In the genomic region with DNA sequence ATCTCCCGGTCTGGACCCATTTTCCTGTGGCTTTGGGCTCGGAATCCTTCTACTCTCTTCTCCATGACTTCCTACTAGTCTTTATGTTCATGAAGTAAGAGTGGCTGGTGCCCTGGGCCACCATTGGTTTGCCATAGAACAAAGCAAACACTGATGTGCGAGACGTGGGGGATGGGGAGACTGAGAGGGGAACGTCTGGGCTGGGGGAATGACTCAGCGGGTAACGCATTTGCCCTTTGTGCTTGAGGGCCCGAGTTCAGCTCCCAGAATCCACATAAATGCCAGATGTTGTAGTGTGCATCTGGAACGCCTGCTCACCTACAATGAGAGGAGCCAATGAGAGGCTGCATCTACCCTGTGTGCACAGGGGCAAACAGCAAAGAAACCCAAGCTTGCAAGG, we compare ENCODE assay signal across 11 mouse cellular contexts. TPM values are rescaled to one million over a fixed set of nuclear protein-coding genes. Genes with fewer than 3 reads are reported as not detected.
DNase-seq lines count a peak whose midpoint lies in the region; ATAC-seq and TF ChIP-seq lines count a peak whose summit lies in the region.
"Had no signal": no experiment of that assay in that cellular context is flagged by ENCODE, and none has a peak within 500 bp of the region (broad histone marks: within the 10 kb centered on the region; RNA-seq: fewer than 3 reads in every experiment).

No protein-coding gene starts in this region.

- H3K4me1 ChIP-seq in lung, embryonic 14.5 days (ENCODE audit: insufficient read depth), result no peaks in the 10 kb centered on the region
- no peaks in the 10 kb centered on the region for H3K4me1 ChIP-seq in neural tube, embryonic 11.5 days (ENCODE audit: control insufficient read depth, insufficient read depth, low read length)
- H3K4me1 ChIP-seq: forebrain, embryonic 15.5 days had no signal

- no peaks in the 10 kb centered on the region for H3K36me3 ChIP-seq in lung, embryonic 14.5 days (ENCODE audit: insufficient read depth)
- H3K36me3 ChIP-seq in neural tube, embryonic 11.5 days (ENCODE audit: control insufficient read depth, insufficient read depth, low read length), result no peaks in the 10 kb centered on the region
- H3K36me3 ChIP-seq: forebrain, embryonic 15.5 days; hindbrain, embryonic 12.5 days had no signal

- WGBS in lung, embryonic 14.5 days, result 39% methylated on average over 9 of the region's 9 CpGs
- WGBS in neural tube, embryonic 11.5 days, result 23% methylated on average over 9 of the region's 9 CpGs

- H3K27me3 ChIP-seq in lung, embryonic 14.5 days (ENCODE audit: insufficient read depth, low read length), result no peaks in the 10 kb centered on the region
- no peaks in the 10 kb centered on the region for H3K27me3 ChIP-seq in neural tube, embryonic 11.5 days (ENCODE audit: control insufficient read depth, insufficient read depth, low read length)
- H3K27me3 ChIP-seq: forebrain, embryonic 15.5 days; hindbrain, embryonic 12.5 days had no signal

- peak; percentile 36 for DNase-seq in lung, embryonic 14.5 days
- DNase-seq in lung, postnatal 10 days, result no peak
- peak; percentile 94 for DNase-seq in WW6 (ENCODE audit: low read depth, low spot score)
- DNase-seq in forelimb bud, embryonic 11.5 days (ENCODE audit: low read depth, low spot score), result peak; percentile 82
- DNase-seq in neural tube, embryonic 11.5 days (ENCODE audit: low spot score), result peak; percentile 48
- DNase-seq in adrenal gland, adult 18-20 months (ENCODE audit: low spot score in 2 of 2), result no peak
- DNase-seq in ovary, adult 18-20 months (ENCODE audit: low spot score), result no peak
- DNase-seq: adrenal gland, adult 2 months; midbrain, embryonic 14.5 days had no signal

- H3K9ac ChIP-seq in lung, embryonic 14.5 days, result no peak overlapping the region
- H3K9ac ChIP-seq in neural tube, embryonic 11.5 days (ENCODE audit: low read length), result no peak overlapping the region
- H3K9ac ChIP-seq: forebrain, embryonic 15.5 days; hindbrain, embryonic 12.5 days had no signal

- no peak overlapping the region for H3K4me2 ChIP-seq in lung, embryonic 14.5 days
- H3K4me2 ChIP-seq in neural tube, embryonic 11.5 days (ENCODE audit: low read depth), result no peak overlapping the region
- H3K4me2 ChIP-seq: forebrain, embryonic 15.5 days; hindbrain, embryonic 12.5 days had no signal

- ATAC-seq in lung, embryonic 14.5 days (ENCODE audit: insufficient read depth), result no peak; the same call in 1 of the 2 replicates
- no peak for ATAC-seq in neural tube, embryonic 11.5 days (ENCODE audit: insufficient read depth, low FRiP score, low TSS enrichment)
- ATAC-seq: forebrain, embryonic 15.5 days had no signal

- H3K27ac ChIP-seq in lung, embryonic 14.5 days (ENCODE audit: low read depth), result 0 out of 2 replicates have a peak overlapping the region, but pooled peaks have one; percentile 16
- H3K27ac ChIP-seq in neural tube, embryonic 11.5 days (ENCODE audit: low read depth, low read length), result no peak overlapping the region
- H3K27ac ChIP-seq: forebrain, embryonic 15.5 days; hindbrain, embryonic 12.5 days had no signal

- H3K9me3 ChIP-seq in lung, embryonic 14.5 days (ENCODE audit: low read depth, low read length), result no peaks in the 10 kb centered on the region
- H3K9me3 ChIP-seq in neural tube, embryonic 11.5 days (ENCODE audit: control insufficient read depth, low read length), result no peaks in the 10 kb centered on the region
- H3K9me3 ChIP-seq: forebrain, embryonic 15.5 days; hindbrain, embryonic 12.5 days had no signal

- no peak overlapping the region for H3K4me3 ChIP-seq in lung, embryonic 14.5 days (ENCODE audit: low read depth, low read length)
- no peak overlapping the region for H3K4me3 ChIP-seq in neural tube, embryonic 11.5 days (ENCODE audit: low read depth, low read length)
- H3K4me3 ChIP-seq: forebrain, embryonic 15.5 days; hindbrain, embryonic 12.5 days had no signal

- no peak for TF ChIP-seq CTCF in lung, embryonic 14.5 days (IDR thresholded peaks at IDR 0.05; ENCODE audit: low read depth)

RNA-seq across cellular contexts. Expression of gene Irf2bp2, which starts 36.4 kb away (rescaled TPM):
- 8.9 and 9.3 TPM in 2 replicates for polyA plus RNA-seq in lung, embryonic 14.5 days (2014; fragmentation: Nextera tagmentation; extraction: Ambion mirVana)
- polyA plus RNA-seq in neural tube, embryonic 11.5 days (2014; fragmentation: Nextera tagmentation; extraction: Ambion mirVana), result 4.7 and 4.8 TPM in 2 replicates
- total RNA-seq in adrenal gland, adult 18-20 months (2021), result 100 to 1,000 TPM; 118 to 119 TPM

Comparison
In these comparisons a context has a peak if more than half of its experiments do, and no peak if none do; other contexts are left out.
1. DNase-seq: peak in lung, embryonic 14.5 days (single experiment), WW6 (single experiment), forelimb bud, embryonic 11.5 days (single experiment) and neural tube, embryonic 11.5 days (single experiment); none in lung, postnatal 10 days (single experiment), adrenal gland, adult 18-20 months (0 of 2) and ovary, adult 18-20 months (single experiment).